Mouse (Mus musculus) myocyte (in vitro differentiated cells): ENCODE results near the gene Actr5.

Experiments
- MYOD1 ChIP-seq, 3 experiments: IDR thresholded peaks; one replicate each; pipeline ENCODE4 v1.6.1; 2011; ENCODE audit warnings: control low read depth in 2 of 3, low read depth in 2 of 3, mild to moderate bottlenecking in 2 of 3, moderate library complexity in 1 of 3; ENCODE audit not compliant: insufficient read length in 2 of 3, control insufficient read depth in 1 of 3
- POLR2A ChIP-seq: IDR thresholded peaks from one replicate; pipeline ENCODE4 v1.6.1; 2011; ENCODE audit warnings: low read depth, mild to moderate bottlenecking, control low read depth, moderate library complexity; ENCODE audit not compliant: insufficient read length

DNA sequence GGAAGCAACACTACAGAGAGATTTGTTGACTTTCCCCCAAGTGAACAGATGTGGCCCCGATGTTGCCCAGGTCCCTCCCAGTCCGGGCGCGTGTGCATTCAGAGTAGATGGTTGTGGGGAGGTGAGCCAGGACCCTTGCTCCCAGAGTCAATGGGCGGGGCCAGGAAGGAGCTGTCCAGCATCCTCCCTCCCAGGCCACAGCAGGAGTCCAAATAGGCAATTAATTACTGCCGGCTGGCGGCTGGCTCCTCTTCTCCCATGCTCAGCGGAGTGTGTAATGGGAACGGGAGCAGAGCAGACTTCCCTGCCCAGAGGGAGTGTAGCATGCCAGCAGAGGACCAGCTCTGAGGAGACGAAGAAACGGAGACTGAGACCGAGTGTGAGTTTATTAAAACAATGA lies 29.6 kb upstream of the Actr5 start:
- TF ChIP-seq POLR2A, result no peak
- TF ChIP-seq MYOD1 (IDR thresholded peaks at IDR 0.05; ENCODE audit: control insufficient read depth in 1 of 3, insufficient read length in 2 of 3, low read depth in 2 of 3), result no peak
